Mouse (Mus musculus) CH12.LX (cell line): ENCODE measurements around the gene 1500011B03Rik. TPM values are rescaled to one million over a fixed set of nuclear protein-coding genes. Genes with fewer than 3 reads are reported as not detected.

Source experiments
- DNase-seq: peaks from one replicate; pipeline ENCODE4 v3.0.0-alpha.2; 2013; ENCODE audit errors: extremely low read depth
- H3K27ac ChIP-seq: 2 replicates; pipeline ENCODE4 v1.5.1; 2012; ENCODE audit warnings: low read depth, mild to moderate bottlenecking, control low read depth, moderate library complexity; ENCODE audit not compliant: insufficient read depth
- H3K27me3 ChIP-seq: replicated peaks from 2 replicates; pipeline ENCODE3; 2012; ENCODE audit warnings: inconsistent platforms
- H3K36me3 ChIP-seq, 2 experiments: replicated peaks in 1 of 2; 2 replicates each; pipeline versions ENCODE3 to v1.6.1; 2012; ENCODE audit warnings: inconsistent platforms in 1 of 2, low read length in 1 of 2, mild to moderate bottlenecking in 1 of 2, mixed read lengths in 1 of 2, moderate library complexity in 1 of 2; ENCODE audit not compliant: control insufficient read depth in 1 of 2, insufficient read depth in 1 of 2
- H3K4me1 ChIP-seq, 2 experiments: 2 replicates each; pipeline ENCODE4 v1.6.1; 2012; ENCODE audit warnings: inconsistent platforms in 1 of 2, moderate library complexity in 1 of 2; ENCODE audit not compliant: insufficient read depth in 2 of 2, control insufficient read depth in 1 of 2
- H3K4me2 ChIP-seq: 2 replicates; pipeline ENCODE4 v1.6.1; 2012; ENCODE audit warnings: low read depth, mild to moderate bottlenecking, control low read depth; ENCODE audit not compliant: poor library complexity, insufficient read depth, severe bottlenecking
- H3K4me3 ChIP-seq, 3 experiments: fragments of 150-350 bp in 1 of 3; sonication (generic) in 1 of 3; replicated peaks in 1 of 3; 2 replicates each; pipeline versions ENCODE3 to v1.5.1; 2011 to 2012; ENCODE audit warnings: low read depth in 2 of 3, low read length in 2 of 3, mild to moderate bottlenecking in 2 of 3, moderate library complexity in 2 of 3, control low read depth in 1 of 3, improper control_type of control experiment in 1 of 3, inconsistent platforms in 1 of 3, mixed read lengths in 1 of 3; ENCODE audit not compliant: poor library complexity in 1 of 3
- H3K79me2 ChIP-seq: replicated peaks from 2 replicates; pipeline ENCODE4 v1.6.1; 2012; ENCODE audit warnings: mild to moderate bottlenecking, moderate library complexity; ENCODE audit not compliant: control insufficient read depth, poor library complexity, insufficient read depth, severe bottlenecking; ENCODE audit errors: extremely low read depth
- H3K9ac ChIP-seq: 2 replicates; pipeline ENCODE4 v1.6.1; 2012; ENCODE audit warnings: low read depth, mild to moderate bottlenecking, control low read depth, moderate library complexity; ENCODE audit not compliant: insufficient read depth
- H3K9me3 ChIP-seq: replicated peaks from 2 replicates; pipeline ENCODE3; 2012; ENCODE audit warnings: low read length, inconsistent platforms, mixed read lengths
- BHLHE40 ChIP-seq: IDR thresholded peaks from 2 replicates; pipeline ENCODE4 v1.6.1; 2011; ENCODE audit warnings: mild to moderate bottlenecking, low read depth, low read length, improper control_type of control experiment
- CHD1 ChIP-seq: IDR thresholded peaks from 2 replicates; pipeline ENCODE4 v1.6.1; 2012; ENCODE audit warnings: low read depth, low read length, improper control_type of control experiment, inconsistent platforms
- E2F4 ChIP-seq: IDR thresholded peaks from 2 replicates; pipeline ENCODE4 v1.6.1; 2011; ENCODE audit warnings: low read depth, low read length, improper control_type of control experiment; ENCODE audit not compliant: insufficient replicate concordance
- HCFC1 ChIP-seq: IDR thresholded peaks from 2 replicates; pipeline ENCODE4 v1.6.1; 2012; ENCODE audit warnings: low read depth, mild to moderate bottlenecking, inconsistent platforms, low read length, improper control_type of control experiment
- IRF4 ChIP-seq: IDR thresholded peaks from 2 replicates; pipeline ENCODE4 v1.6.1; 2014; ENCODE audit warnings: low read depth, mild to moderate bottlenecking, inconsistent platforms, low read length, improper control_type of control experiment
- JUN ChIP-seq: IDR thresholded peaks from 2 replicates; pipeline ENCODE4 v1.6.1; 2011; ENCODE audit warnings: low read depth, mild to moderate bottlenecking, low read length, improper control_type of control experiment, moderate library complexity; ENCODE audit not compliant: insufficient read depth
- JUND ChIP-seq: conservative IDR thresholded peaks from 2 replicates; pipeline ENCODE4 v1.6.1; 2011; ENCODE audit warnings: low read depth, low read length, improper control_type of control experiment
- MAX ChIP-seq: IDR thresholded peaks from 2 replicates; pipeline ENCODE4 v1.6.1; 2011; ENCODE audit warnings: low read length, improper control_type of control experiment
- MAZ ChIP-seq: IDR thresholded peaks from 2 replicates; pipeline ENCODE4 v1.6.1; 2012; ENCODE audit warnings: low read depth, mild to moderate bottlenecking, inconsistent platforms, low read length, improper control_type of control experiment, moderate library complexity
- MEF2A ChIP-seq: IDR thresholded peaks from 2 replicates; pipeline ENCODE4 v1.6.1; 2014; ENCODE audit warnings: low read depth, mild to moderate bottlenecking, inconsistent platforms, low read length, improper control_type of control experiment, borderline replicate concordance
- MXI1 ChIP-seq: IDR thresholded peaks from 2 replicates; pipeline ENCODE4 v1.6.1; 2011; ENCODE audit warnings: mild to moderate bottlenecking, low read depth, low read length, improper control_type of control experiment
- MYC ChIP-seq: IDR thresholded peaks from 2 replicates; pipeline ENCODE4 v1.6.1; 2011; ENCODE audit warnings: low read depth, mild to moderate bottlenecking, improper control_type of control experiment, low read length
- NELFE ChIP-seq: IDR thresholded peaks from 2 replicates; pipeline ENCODE4 v1.6.1; 2011; ENCODE audit warnings: low read depth, low read length, improper control_type of control experiment
- PAX5 ChIP-seq: IDR thresholded peaks from 2 replicates; pipeline ENCODE4 v1.6.1; 2012; ENCODE audit warnings: low read length, inconsistent platforms, mixed read lengths
- POLR2A ChIP-seq: IDR thresholded peaks from 2 replicates; pipeline ENCODE4 v1.6.1; 2011; ENCODE audit warnings: low read depth, mild to moderate bottlenecking, improper control_type of control experiment, low read length
- POLR2AphosphoS2 ChIP-seq: IDR thresholded peaks from 2 replicates; pipeline ENCODE4 v1.6.1; 2011; ENCODE audit warnings: low read depth, low read length, improper control_type of control experiment
- RAD21 ChIP-seq: IDR thresholded peaks from 2 replicates; pipeline ENCODE4 v1.6.1; 2011; ENCODE audit warnings: low read depth, mild to moderate bottlenecking, low read length, improper control_type of control experiment, moderate library complexity
- SIN3A ChIP-seq: IDR thresholded peaks from 2 replicates; pipeline ENCODE4 v1.6.1; 2012; ENCODE audit warnings: low read length, improper control_type of control experiment, inconsistent platforms
- SMC3 ChIP-seq: IDR thresholded peaks from 2 replicates; pipeline ENCODE4 v1.6.1; 2011; ENCODE audit warnings: low read depth, low read length, improper control_type of control experiment
- TBP ChIP-seq: conservative IDR thresholded peaks from 2 replicates; pipeline ENCODE4 v1.6.1; 2011; ENCODE audit warnings: low read depth, low read length, improper control_type of control experiment
- TCF12 ChIP-seq: IDR thresholded peaks from 2 replicates; pipeline ENCODE4 v1.6.1; 2014; ENCODE audit warnings: low read depth, mild to moderate bottlenecking, inconsistent platforms, low read length, improper control_type of control experiment
- USF1 ChIP-seq: IDR thresholded peaks from 2 replicates; pipeline ENCODE4 v1.6.1; 2014; ENCODE audit warnings: low read depth, mild to moderate bottlenecking, inconsistent platforms, low read length, improper control_type of control experiment
- USF2 ChIP-seq: conservative IDR thresholded peaks from 2 replicates; pipeline ENCODE4 v1.6.1; 2011; ENCODE audit warnings: low read depth, low read length, improper control_type of control experiment
- ZKSCAN1 ChIP-seq: IDR thresholded peaks from 2 replicates; pipeline ENCODE4 v1.6.1; 2012; ENCODE audit warnings: low read depth, inconsistent platforms, low read length, improper control_type of control experiment, borderline replicate concordance
- ZMIZ1 ChIP-seq: IDR thresholded peaks from 2 replicates; pipeline ENCODE4 v1.6.1; 2012; ENCODE audit warnings: low read depth, mild to moderate bottlenecking, inconsistent platforms, low read length, improper control_type of control experiment
- ZNF384 ChIP-seq: IDR thresholded peaks from 2 replicates; pipeline ENCODE4 v1.6.1; 2012; ENCODE audit warnings: low read depth, low read length, improper control_type of control experiment, inconsistent platforms
- dilution Hi-C: fragments of 300-500 bp; cut with MboI; formaldehyde crosslinking; loops from 2 replicates; pipeline ENCODE4 v1.14.3; 2020; ENCODE audit warnings: low sequenced_read_pairs; ENCODE audit not compliant: extremely low pct_unique_long_range_greater_than_20kb, extremely low pct_ligation_motif_present
- in situ Hi-C: fragments of 300-500 bp; cut with MboI; formaldehyde crosslinking; loops from 3 replicates; pipeline ENCODE4 v1.14.3; 2019; ENCODE audit warnings: low sequenced_read_pairs, low pct_ligation_motif_present, low pct_unique_long_range_greater_than_20kb, mixed read lengths
- polyA plus RNA-seq: library from polyadenylated mRNA; unstranded; fragments of >175 nt; gene quantifications from 2 replicates; pipeline ENCODE4 v1.2.1, GENCODE M21; 2012; ENCODE audit warnings: low read depth; ENCODE audit not compliant: insufficient read length
- total RNA-seq, 2 experiments: library from RNA; depleted of rRNA; stranded (reverse); fragments of 300-350 nt in 1 of 2; fragments of >200 nt in 1 of 2; gene quantifications; 2 replicates each; pipeline ENCODE4 v1.2.3; 2012 to 2014

1500011B03Rik gene
- total and polyA plus RNA-seq, 3 experiments, result 15.5 to 39.1 (median 31.4) TPM

DNA sequence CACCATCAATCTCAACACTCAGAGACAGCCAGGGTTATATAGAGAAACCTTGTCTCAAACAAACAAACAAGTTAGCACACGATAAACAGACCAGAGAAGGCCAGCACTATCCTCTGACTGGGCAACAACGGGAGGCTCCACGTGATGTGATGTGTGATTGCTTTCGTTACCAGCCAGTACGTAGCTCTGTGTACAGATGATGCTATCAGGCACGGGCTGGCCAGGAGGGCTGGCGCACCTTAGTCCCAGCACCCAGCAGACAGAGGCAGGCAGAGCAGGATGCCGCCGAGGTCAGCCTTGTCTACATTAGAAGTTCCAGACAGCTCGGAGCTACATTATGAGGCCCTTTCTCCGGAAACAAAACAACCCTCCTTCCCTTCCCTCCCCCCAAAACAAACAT lies 23.4 kb downstream of the 1500011B03Rik start:
- in situ Hi-C loops, result no loop called here
- dilution Hi-C loops, result no loop called here

DNA sequence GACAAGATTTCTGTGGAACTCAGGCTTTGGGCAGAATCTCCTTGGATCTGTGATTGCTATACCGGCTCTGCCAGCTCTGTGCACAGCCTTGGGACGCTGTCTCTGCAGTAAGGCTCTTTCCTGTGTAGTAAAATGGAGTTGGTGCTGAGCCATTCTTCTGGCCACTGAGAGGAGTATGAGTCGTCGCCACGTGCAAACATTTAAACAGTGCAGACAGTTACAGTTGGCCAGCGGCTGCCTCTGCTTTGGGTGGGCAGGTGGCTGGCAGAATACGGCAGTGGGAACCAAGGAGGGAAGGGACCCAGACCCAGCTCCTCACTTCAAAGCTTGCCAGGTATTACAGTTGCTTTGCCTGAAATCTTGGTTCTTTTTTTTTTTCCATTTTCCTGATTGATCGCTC lies 26.0 kb downstream of the 1500011B03Rik start:
- Histone ChIP-seq H3K79me2 (no peaks in the 10 kb centered on the region), H3K9me3 (no peaks in the 10 kb centered on the region), H3K36me3 (peaks cover 59 to 91% of the 10 kb centered on the region in 2 experiments), H3K27me3 (no peaks in the 10 kb centered on the region), H3K27ac (no peak overlapping the region), H3K4me3 (no peak overlapping the region)
- no peak for DNase-seq
- dilution Hi-C loops, result no loop called here
- no peak for TF ChIP-seq TCF12
- no peak for TF ChIP-seq IRF4
- TF ChIP-seq ZMIZ1, result no peak
- TF ChIP-seq JUN, result no peak
- TF ChIP-seq E2F4, result no peak
- no peak for TF ChIP-seq MEF2A
- no peak for TF ChIP-seq RAD21
- no peak for TF ChIP-seq USF2
- TF ChIP-seq MYC, result no peak
- TF ChIP-seq POLR2A, result no peak
- TF ChIP-seq SIN3A, result no peak
- no peak for TF ChIP-seq PAX5
- no peak for TF ChIP-seq ZNF384
- TF ChIP-seq MAZ, result no peak
- TF ChIP-seq, all 38 proteins: peak for 0
- Histone ChIP-seq H3K9ac (no peak overlapping the region), H3K4me1 (peaks cover 5 to 13% of the 10 kb centered on the region in 2 experiments; a peak in 3 of 4 replicates), H3K4me2 (no peak overlapping the region)
- in situ Hi-C loops, result no loop called here

More for the DNA sequence above, 23.4 kb downstream of the 1500011B03Rik start:
- Histone ChIP-seq H3K4me3 (no peak overlapping the region), H3K27me3 (no peaks in the 10 kb centered on the region), H3K4me1 (peaks cover 5 to 9% of the 10 kb centered on the region in 2 experiments; a peak in 3 of 4 replicates), H3K9ac (no peak overlapping the region), H3K27ac (no peak overlapping the region), H3K4me2 (no peak overlapping the region), H3K79me2 (no peaks in the 10 kb centered on the region), H3K36me3 (peaks cover 62 to 91% of the 10 kb centered on the region in 2 experiments), H3K9me3 (no peaks in the 10 kb centered on the region)
- no peak for DNase-seq
- TF ChIP-seq SMC3 (no peak), JUND (no peak), MXI1 (no peak), ZMIZ1 (no peak), BHLHE40 (no peak), MEF2A (no peak), USF1 (no peak), CHD1 (no peak), MAX (no peak), POLR2AphosphoS2 (no peak), HCFC1 (no peak), NELFE (no peak), SIN3A (no peak), TBP (no peak), ZKSCAN1 (no peak)
